Mouse (Mus musculus) CD4-positive, CD25-positive, alpha-beta regulatory T cell, adult 4 months (primary cell): ENCODE measurements around the gene Ppib. TPM values are rescaled to one million over a fixed set of nuclear protein-coding genes. Genes with fewer than 3 reads are reported as not detected.

Experiments used
- ATAC-seq: one replicate; pipeline ENCODE4 v1.8.0; 2017
- polyA plus RNA-seq, 2 experiments: library from polyadenylated mRNA; unstranded; fragments of 100-300 nt; shearing (Covaris generic); gene quantifications; one replicate each; pipeline ENCODE4 v1.2.1; 2017

Ppib gene
- 100 to 1,000 TPM; 439 to 492 TPM for polyA plus RNA-seq

GRCm38 (mm10) chr9:66059583-66060307, at the start of gene Ppib:
Ppib (plus strand) TSS chr9:66060222.
- peak; percentile 98 for ATAC-seq

- no peak for ATAC-seq
Measured at GRCm38 (mm10) chr9:66020601-66021000, 39.4 kb upstream of the Ppib start.

DNA sequence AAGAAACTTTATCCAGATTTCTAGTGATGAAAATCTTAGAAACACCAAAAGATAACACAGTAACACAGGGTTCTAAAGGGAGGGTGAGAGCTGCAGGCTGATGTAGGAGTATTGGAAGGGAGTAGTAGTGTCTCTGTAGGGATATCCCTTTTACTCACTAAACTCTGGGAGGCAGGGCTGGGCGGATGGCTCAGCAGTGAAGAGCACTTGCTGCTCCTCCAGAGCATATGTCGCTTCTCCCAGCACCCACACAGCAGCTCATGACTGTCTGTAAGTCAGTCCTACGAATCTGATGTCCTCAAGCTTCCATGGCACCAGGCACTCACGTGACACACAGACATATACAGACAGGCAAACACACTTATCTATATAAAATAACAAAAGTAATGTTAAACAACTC, 21.9 kb upstream of the Ppib start:
- ATAC-seq, result no peak

- ATAC-seq, result no peak
Measured at GRCm38 (mm10) chr9:66038581-66038980, 21.4 kb upstream of the Ppib start.

GRCm38 (mm10) chr9:66039290-66039689, 20.7 kb upstream of the Ppib start:
- no peak for ATAC-seq

- ATAC-seq, result no peak
Measured at GRCm38 (mm10) chr9:66040801-66041200, 19.2 kb upstream of the Ppib start.

- ATAC-seq, result no peak
Measured at GRCm38 (mm10) chr9:66042331-66042730, 17.7 kb upstream of the Ppib start.

GRCm38 (mm10) chr9:66043241-66043640, 16.8 kb upstream of the Ppib start:
- ATAC-seq, result no peak

DNA sequence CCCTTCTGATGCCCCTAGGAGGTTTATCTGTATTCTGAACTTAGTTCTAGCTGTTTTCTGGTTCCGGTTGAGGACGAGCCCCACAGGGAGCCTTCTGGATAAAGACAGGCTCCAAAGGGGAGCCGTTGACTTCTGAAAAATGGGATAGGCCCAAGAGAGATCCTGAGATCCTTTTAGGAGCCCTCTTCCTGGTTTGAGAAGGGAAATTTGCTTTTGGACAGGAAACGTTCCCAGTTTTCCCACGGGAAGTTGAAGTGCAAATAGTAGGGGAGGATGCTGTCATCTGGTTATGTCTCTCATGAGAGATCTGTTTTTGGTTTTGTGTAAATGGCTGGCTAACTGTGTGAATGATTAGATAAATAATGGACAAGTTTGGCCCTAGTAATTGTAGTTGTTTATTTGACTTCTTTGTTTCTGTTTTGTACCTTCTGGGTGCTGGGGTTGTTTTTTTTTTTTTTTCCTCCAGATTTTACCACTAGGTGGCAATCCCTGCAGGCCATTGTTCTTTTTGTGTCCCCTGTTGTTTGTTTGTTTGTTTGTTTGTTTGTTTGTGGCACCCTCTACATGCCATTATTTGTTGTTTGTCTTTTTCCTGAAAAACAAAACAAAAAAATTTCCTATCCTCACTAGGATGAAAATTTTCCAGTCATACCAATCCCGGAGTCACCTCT, 10.0 kb upstream of the Ppib start:
- ATAC-seq, result no peak

DNA sequence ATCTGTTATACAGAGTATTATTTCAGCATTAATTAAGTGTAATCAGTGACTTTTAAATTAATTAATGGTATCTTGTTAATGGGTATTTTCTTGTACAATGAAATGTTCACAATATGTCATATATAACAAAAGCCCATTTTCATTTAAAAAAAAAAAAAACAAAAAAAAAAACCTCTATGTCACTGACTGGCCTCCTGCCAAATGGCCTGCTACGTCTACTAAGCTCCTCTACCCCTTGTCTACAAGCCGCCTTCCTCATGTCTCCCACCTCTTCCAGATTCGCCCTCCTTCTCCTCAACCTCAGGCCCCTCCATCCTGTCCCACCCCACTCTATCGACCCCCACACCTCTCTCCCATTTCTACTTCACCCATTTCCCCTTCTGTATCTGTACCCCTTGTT, 8.5 kb upstream of the Ppib start:
- ATAC-seq, result no peak

- no peak for ATAC-seq
Measured at GRCm38 (mm10) chr9:66052731-66053130, 7.3 kb upstream of the Ppib start.

- ATAC-seq, result no peak
Measured at GRCm38 (mm10) chr9:66053620-66054019, 6.4 kb upstream of the Ppib start.

DNA sequence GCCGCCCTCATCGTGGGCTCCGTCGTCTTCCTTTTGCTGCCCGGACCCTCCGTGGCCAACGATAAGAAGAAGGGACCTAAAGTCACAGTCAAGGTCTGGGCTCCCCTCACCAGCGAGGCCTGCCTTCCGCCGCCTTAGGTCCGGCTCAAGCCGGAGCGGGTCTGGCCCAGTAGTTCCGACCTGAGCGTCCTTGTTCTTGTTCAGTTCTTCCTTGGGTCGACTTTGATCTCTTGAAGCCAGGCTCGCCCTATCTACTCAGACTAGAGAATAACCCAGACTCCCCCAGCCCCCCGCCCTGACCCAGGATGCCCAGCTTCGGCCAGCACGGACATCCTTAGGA, 256 bp downstream of the Ppib start:
- peak; percentile 9 for ATAC-seq

- no peak for ATAC-seq
Measured at GRCm38 (mm10) chr9:66060986-66061385, 964 bp downstream of the Ppib start.

DNA sequence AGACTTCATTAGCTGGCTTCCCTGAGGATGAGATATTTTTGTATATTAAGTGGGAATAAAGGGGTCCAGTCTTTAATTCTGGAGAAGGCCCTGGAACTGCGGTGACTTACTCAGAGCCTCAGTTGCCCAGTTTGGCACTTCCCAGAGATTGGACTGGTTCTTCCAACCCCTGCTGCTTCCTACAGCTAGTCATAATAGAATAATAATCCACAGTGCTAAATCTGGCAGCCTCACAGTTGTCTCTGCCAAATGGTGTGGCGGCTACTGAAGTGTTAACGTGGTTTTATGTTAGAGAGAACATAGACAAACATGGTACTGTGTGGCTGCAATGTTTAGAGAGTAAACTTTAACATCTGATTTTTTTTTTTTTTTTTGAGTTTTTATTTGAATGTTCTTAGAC, 1.6 kb downstream of the Ppib start:
- no peak for ATAC-seq

DNA sequence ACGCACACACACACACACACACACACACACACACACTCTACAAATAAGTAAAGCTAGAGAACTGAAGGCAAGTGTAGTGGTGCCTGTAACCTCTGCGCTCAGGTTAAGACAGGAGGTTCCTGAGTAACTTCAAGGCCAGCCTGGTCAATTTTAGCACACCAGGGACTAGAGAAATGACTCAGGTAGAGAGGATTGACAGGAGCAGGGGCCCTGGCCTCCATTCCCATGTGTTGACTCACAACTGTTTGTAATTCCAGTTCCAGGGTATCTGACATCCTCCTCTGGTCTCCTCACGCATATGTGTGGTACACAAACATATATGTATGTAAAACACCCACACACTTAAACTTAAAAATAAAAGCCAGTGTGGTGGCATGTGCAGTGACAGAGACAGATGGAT, 3.4 kb downstream of the Ppib start:
- ATAC-seq, result no peak

- ATAC-seq, result no peak
Measured at GRCm38 (mm10) chr9:66064316-66064715, 4.3 kb downstream of the Ppib start.

GRCm38 (mm10) chr9:66066791-66067190, 6.8 kb downstream of the Ppib start:
- ATAC-seq, result no peak

- ATAC-seq, result no peak
Measured at GRCm38 (mm10) chr9:66067542-66067941, 7.5 kb downstream of the Ppib start.

GRCm38 (mm10) chr9:66068056-66068455, 8.0 kb downstream of the Ppib start:
- ATAC-seq, result no peak

DNA sequence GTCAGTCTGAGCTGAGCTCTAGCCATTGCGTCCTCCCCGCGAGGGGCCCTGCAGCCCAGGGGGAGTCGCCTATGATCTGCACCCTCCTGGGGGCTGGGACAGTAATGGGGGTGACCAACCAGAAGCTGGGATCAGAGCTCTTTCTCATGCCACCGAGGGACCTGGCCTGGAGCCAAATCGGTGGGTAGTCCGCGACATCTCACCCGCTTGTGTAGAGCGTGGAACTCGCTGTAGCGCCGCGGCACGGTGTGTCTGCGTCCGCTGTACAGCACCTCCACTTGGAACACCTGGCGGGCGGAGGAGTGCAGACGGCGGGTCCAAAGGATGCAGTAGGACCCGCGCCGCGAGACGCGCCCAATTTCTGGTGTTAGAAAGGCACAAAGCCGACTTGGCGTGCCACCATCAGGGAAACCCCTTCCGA, 9.0 kb downstream of the Ppib start:
- peak; percentile 63 for ATAC-seq

DNA sequence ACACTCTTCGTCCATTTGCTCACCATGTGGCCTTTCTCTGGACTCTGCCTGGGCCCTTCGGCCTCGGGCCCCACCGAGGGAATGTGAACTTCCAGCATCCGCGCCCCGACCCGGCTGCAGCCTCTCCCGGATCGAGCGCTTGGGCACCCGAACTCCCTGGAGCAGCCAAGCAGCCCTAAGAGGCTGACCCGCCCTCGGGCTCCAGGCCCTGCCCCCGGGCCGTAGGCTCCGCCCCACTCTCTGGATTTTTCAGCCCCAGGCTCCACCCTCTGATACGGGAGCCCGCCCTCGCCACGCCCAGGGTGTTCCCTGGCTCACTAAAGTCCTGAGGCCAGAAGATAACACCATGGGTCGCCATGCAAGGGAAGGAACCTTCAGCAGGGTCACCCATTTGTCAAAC, 9.6 kb downstream of the Ppib start, which contains the start of gene Snx22:
Gene Snx22, minus strand, starts transcription at position 137 of the 400 bp plus-strand sequence.
- peak; percentile 69 for ATAC-seq

- no peak for ATAC-seq
Measured at GRCm38 (mm10) chr9:66070151-66070550, 10.1 kb downstream of the Ppib start.

DNA sequence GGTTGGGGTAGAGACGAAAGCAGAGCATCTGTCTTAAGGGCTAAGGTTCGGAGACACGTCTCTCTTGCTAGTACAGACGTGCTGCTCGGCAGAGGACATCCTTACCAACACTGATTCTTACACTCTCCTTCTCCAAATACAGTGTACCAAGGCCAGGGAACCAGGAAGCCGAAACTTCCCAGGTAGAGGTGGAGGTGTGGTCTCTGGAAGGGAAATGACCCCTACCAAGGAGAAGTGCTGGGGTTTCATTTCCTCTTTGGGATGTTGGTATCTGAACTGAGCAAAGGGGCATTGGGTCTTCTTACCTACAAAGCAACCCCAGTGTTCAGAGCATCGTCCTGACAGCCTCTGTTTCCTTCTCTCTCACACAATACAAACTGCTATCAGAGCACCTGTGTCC, 12.7 kb downstream of the Ppib start:
- no peak for ATAC-seq
